Mouse (Mus musculus) megakaryocyte, embryonic 14.5 days (primary cell): ENCODE measurements at regions not wholly inside any gene's neighbourhood (a gene's known extent, or its start where the extent isn't known, plus 50 kb on each side); places are given as distances from the start of the nearest gene placed in this dataset.

ENCODE experiments used
- H3K27me3 ChIP-seq: replicated peaks from 2 replicates; pipeline ENCODE3; 2012; ENCODE audit warnings: inconsistent platforms
- H3K36me3 ChIP-seq: replicated peaks from 2 replicates; pipeline ENCODE3; 2012; ENCODE audit warnings: low read length, inconsistent platforms, mixed read lengths
- H3K4me1 ChIP-seq: 2 replicates; pipeline ENCODE4 v1.6.1; 2012; ENCODE audit warnings: inconsistent platforms
- H3K4me3 ChIP-seq: replicated peaks from 2 replicates; pipeline ENCODE3; 2012; ENCODE audit warnings: moderate library complexity, mild to moderate bottlenecking, inconsistent platforms
- H3K9me3 ChIP-seq: 2 replicates; pipeline ENCODE4 v1.6.1; 2012; ENCODE audit warnings: inconsistent platforms
- FLI1 ChIP-seq: IDR thresholded peaks from 2 replicates; pipeline ENCODE4 v1.6.1; 2012; ENCODE audit warnings: low read length, inconsistent platforms, mixed read lengths
- GATA1 ChIP-seq: IDR thresholded peaks from 3 replicates; pipeline ENCODE4 v1.6.1; 2012; ENCODE audit warnings: mixed read lengths, low read length, inconsistent platforms, borderline replicate concordance

DNA sequence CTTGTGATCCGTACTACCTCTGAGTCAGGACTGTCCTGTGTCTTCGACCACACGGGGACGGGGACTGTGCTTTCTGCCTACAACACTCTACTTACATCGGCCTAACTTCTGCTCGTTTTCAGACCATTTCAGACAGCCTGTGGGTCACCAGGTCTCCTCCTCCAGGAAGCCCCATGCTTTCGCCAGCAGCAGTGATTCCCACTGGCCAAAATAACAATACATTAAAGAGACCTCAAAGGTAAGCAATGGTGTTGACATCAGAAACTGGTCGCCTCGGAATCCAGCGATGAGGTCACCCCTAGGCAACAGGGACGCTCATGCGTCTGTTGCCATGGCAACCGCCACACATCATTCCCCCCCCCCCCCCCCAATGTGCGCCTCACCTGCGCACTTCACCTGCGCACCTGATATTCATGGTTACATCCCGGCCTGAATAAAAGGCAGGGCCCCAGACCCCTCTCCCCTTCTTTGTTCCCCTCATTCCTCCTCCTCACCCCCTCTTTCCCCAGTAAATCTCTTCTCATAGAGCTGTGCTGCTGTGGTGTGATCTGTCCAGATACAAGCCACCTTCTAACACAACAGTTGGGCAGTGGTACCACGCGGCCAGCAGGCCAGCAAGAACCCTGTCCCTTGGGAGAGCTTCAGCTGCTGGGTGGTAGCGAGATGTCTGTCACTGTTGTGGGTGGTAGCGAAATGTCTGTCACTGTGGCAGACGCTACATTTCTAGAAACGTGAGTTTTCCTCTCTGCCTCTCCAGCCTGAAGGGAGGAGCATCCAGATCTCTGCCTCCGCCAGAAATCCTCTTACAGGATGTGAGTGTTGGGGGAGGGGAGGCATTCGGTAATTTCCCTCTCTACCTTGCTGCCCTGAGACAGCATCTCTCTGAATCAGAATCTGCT lies 145.0 kb downstream of the Setd4 start:
- H3K4me1 ChIP-seq, result peaks cover 4% of the 10 kb centered on the region; the same call in 1 of the 2 replicates
- peaks cover 42% of the 10 kb centered on the region for H3K27me3 ChIP-seq
- H3K9me3 ChIP-seq, result no peaks in the 10 kb centered on the region
- no peak overlapping the region for H3K4me3 ChIP-seq
- H3K36me3 ChIP-seq, result no peaks in the 10 kb centered on the region
- TF ChIP-seq GATA1 (no peak), FLI1 (no peak)

DNA sequence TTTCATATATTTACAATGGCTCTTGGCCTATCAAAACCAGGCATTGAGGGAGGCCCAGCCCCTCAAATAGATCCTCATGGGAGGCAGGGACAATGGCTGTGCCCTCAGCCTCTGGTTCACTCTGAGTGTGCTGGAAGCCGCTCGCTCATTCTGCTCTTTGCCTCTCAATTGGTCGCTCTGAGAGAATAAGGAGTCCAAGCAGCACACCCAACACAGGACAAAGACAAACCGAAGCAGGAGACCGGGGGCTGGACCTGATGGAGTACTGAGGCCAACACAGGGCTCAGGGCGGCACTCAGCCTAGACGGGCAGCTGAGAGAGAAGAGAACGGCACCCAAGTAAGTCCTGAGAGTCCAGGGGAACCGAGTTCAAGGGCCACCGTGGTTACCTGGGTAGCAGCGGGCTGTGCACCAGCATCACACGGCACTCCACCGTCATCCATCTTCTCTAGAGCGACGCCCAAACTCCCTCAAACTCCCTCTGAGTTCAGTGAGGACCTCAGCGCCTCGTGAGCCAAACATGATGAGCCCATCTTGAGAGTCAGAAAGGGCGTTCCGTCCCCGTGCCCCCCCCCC lies 145.8 kb downstream of the Setd4 start:
- peaks cover 49% of the 10 kb centered on the region for H3K27me3 ChIP-seq
- H3K4me3 ChIP-seq, result no peak overlapping the region
- no peak for TF ChIP-seq FLI1
- no peak for TF ChIP-seq GATA1
- H3K4me1 ChIP-seq, result peaks cover 11% of the 10 kb centered on the region
- H3K36me3 ChIP-seq, result no peaks in the 10 kb centered on the region
- H3K9me3 ChIP-seq, result no peaks in the 10 kb centered on the region

DNA sequence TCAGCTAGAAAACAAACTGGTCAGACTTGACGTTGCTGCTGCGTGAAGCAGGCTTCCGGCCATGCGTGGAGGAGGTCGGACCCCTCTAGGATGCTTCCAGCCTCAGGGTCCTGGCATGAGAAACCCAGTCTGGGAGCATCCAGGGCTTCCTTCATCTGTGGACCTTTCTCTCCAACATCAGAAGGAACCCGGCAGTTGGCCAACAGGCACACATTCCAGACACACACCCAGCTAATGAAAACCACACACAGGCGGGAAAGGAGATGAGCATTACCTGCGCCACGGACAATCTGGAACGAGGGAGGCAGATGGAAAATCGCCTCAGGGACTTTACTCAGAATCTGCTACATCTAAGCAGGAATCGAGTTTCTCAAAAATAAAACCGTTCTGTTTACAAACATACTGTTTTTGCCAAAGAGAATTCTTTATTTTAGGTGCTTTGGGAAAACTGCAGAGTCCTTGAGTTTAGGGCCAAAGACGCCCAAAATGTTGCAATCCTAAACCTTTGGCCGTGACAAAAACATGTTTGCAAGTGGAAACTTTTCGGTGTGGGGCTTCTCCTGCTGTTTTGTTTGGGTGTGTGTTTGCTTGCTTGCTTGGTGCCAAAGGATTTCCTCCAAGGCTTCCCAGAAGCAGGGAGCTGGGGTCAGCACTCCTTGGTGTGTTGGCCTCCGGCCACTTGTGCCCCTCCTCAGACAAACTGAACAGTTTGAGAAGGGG lies 147.0 kb downstream of the Setd4 start:
- no peaks in the 10 kb centered on the region for H3K36me3 ChIP-seq
- TF ChIP-seq FLI1 (no peak), GATA1 (no peak)
- no peaks in the 10 kb centered on the region for H3K9me3 ChIP-seq
- no peak overlapping the region for H3K4me3 ChIP-seq
- H3K4me1 ChIP-seq, result peaks cover 16% of the 10 kb centered on the region
- peaks cover 59% of the 10 kb centered on the region for H3K27me3 ChIP-seq

DNA sequence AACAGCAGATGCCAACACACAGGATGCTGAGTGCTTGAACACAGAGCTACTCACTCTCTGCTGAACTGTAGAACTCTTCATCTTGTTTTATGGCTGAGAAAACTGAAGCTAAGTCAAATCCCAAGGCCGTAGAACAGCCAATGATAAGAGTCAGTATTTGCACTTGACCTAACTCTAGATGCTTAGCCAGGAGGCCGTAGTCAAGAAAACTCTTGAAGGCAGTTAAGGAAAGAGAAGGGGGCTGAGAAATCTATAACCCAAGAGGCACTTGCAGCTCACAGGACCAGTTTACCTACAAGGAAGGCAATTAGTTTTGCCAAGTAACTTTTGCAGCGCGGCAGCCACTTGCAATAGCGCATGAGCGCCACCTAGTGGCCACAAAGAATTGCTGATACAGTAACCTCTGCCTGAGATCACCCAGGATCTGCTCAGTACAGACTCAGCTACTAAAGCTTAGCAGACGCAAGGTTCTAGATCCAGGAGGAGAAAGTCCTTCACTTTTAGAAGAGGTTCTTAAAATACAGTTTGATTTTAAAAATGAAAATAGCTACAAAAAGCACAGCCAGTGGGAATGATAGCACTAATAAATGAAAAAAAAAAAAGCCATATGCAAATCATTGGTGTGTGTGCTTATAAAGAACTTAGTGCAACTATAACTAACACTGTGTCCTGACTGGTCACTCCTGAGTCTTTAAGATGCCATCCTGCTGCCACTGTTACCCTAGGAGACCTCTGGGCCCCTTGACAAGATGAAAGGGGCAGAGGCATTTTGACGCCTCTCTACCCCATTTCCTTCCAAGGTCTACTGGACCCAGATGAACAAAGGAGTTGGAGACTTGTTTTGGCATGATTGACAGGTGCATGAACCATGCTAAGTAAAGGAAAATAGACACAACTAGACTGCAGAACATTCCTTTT lies 149.5 kb downstream of the Setd4 start:
- TF ChIP-seq FLI1 (no peak), GATA1 (no peak)
- peaks cover 59% of the 10 kb centered on the region for H3K27me3 ChIP-seq
- H3K9me3 ChIP-seq, result no peaks in the 10 kb centered on the region
- H3K4me3 ChIP-seq, result no peak overlapping the region
- H3K36me3 ChIP-seq, result no peaks in the 10 kb centered on the region
- peaks cover 16% of the 10 kb centered on the region for H3K4me1 ChIP-seq

DNA sequence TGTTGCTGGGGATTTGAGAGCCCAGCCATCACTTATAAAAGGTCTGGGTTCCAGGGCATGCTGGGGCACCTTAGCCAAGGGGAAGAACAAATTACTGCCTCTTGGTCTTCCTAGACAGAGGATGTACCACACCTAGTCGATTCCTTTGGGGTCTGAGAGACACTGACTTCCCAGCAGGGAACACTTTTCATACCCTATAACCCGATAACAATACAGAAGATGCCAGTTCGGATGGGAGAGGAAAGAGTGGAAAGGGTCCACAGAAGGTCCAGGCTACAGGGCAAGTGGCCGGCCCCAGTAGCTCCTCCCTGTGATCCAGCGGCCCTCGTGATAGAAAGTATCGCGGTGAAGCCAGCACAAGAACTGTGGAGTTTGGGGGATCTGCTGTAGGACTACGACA lies 150.8 kb downstream of the Setd4 start:
- H3K4me3 ChIP-seq, result no peak overlapping the region
- peaks cover 16% of the 10 kb centered on the region for H3K4me1 ChIP-seq
- peaks cover 51% of the 10 kb centered on the region for H3K27me3 ChIP-seq
- no peaks in the 10 kb centered on the region for H3K9me3 ChIP-seq
- no peaks in the 10 kb centered on the region for H3K36me3 ChIP-seq
- TF ChIP-seq GATA1 (no peak), FLI1 (no peak)

DNA sequence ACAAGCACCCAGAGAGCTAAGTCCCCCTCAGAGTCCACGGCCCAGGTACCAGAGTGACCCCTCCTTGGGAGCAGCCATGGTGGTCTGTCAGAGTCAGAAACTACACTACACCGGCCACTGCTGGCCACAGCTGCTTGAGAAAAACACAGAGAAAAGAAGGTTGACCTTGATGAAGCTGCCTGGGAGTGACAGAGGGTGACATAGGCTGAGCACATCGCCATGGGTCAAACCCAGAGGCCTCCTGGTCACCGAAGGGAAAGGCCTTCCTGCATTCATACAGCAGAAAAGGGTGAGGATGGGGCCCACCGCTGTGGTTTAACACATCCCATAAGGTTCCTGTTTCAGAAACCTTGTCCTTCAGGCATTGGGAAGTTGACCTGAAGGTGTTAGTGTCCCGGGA lies 153.0 kb downstream of the Setd4 start:
- Histone ChIP-seq H3K4me1 (peaks cover 28% of the 10 kb centered on the region), H3K36me3 (no peaks in the 10 kb centered on the region), H3K27me3 (peaks cover 53% of the 10 kb centered on the region), H3K9me3 (0 out of 2 replicates have a peak, but pooled peaks cover under 1% of the 10 kb centered on the region), H3K4me3 (no peak overlapping the region)
- TF ChIP-seq GATA1 (no peak), FLI1 (no peak)

DNA sequence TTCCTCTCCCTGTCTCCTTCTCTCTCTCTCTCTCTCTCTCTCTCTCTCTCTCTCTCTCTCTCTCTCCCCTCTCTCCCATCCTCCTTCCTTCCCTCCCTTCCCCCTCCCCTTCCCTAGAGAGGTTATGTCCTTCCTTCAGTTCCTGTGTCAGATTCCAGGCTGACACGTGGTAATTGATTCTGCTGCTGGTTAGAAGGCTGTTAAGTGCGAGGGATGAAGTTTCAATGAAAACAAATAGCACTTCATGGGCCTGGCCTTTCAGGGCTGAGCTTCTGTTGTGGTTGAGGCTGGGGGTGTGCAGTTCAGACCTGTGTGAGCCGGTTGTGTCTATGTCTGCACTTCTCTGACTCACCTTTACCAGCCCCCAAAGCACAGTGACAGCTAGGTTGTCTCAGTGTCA lies 153.9 kb downstream of the Setd4 start:
- Histone ChIP-seq H3K4me1 (peaks cover 28% of the 10 kb centered on the region), H3K4me3 (no peak overlapping the region), H3K36me3 (no peaks in the 10 kb centered on the region), H3K27me3 (peaks cover 60% of the 10 kb centered on the region), H3K9me3 (0 out of 2 replicates have a peak, but pooled peaks cover 7% of the 10 kb centered on the region)
- TF ChIP-seq FLI1, result no peak
- no peak for TF ChIP-seq GATA1

DNA sequence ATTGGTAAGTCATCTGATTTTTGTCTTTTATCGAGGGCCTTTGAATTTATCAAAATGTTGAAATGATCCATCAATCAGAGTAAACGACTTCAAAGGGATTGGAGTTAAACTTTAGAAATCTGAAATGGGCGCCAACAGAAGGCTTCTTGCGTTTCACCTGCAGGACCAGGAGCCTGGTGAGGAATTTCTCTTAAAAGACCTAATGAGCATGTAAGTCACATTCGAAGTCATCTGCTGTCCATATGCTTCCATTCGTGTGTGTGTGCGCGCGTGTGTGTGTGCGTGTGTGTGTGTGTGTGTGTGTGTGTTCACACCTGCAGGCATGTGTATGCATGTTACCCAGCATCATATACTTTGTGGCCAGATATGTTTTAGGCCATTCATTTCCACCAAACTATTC lies 155.7 kb downstream of the Setd4 start:
- Histone ChIP-seq H3K36me3 (no peaks in the 10 kb centered on the region), H3K9me3 (peaks cover 20% of the 10 kb centered on the region), H3K4me3 (no peak overlapping the region), H3K27me3 (peaks cover 64% of the 10 kb centered on the region), H3K4me1 (peaks cover 18% of the 10 kb centered on the region)
- TF ChIP-seq GATA1 (no peak), FLI1 (no peak)

DNA sequence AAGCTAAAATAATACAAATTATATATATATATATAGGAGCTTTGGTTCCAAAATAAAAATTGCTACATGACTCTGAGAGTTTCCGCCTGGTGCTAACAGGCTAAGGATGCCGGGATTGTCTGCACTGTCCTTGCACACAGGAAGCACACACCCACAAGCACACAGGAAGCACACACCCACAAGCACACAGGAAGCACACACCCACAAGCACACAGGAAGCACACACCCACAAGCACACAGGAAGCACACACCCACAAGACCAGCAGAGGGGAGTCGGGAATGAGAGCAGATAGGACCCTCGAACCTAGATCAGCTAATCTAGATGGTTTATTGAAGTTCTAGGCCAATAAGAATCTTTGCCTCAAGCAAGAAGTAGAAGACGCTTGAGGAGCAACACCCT lies 156.9 kb downstream of the Setd4 start:
- Histone ChIP-seq H3K9me3 (peaks cover 25% of the 10 kb centered on the region), H3K4me3 (no peak overlapping the region), H3K4me1 (peaks cover 12% of the 10 kb centered on the region), H3K27me3 (peaks cover 64% of the 10 kb centered on the region), H3K36me3 (no peaks in the 10 kb centered on the region)
- TF ChIP-seq FLI1 (no peak), GATA1 (no peak)
